Mouse (Mus musculus): ENCODE results near the gene Klre1. TPM values are rescaled to one million over a fixed set of nuclear protein-coding genes. Genes with fewer than 3 reads are reported as not detected.
A peak's percentile ranks its signal among the peaks of the same experiment; 100 is the strongest.

The Klre1 gene
- polyA plus RNA-seq, 1 experiment from 2014 or later, result not detected

DNA sequence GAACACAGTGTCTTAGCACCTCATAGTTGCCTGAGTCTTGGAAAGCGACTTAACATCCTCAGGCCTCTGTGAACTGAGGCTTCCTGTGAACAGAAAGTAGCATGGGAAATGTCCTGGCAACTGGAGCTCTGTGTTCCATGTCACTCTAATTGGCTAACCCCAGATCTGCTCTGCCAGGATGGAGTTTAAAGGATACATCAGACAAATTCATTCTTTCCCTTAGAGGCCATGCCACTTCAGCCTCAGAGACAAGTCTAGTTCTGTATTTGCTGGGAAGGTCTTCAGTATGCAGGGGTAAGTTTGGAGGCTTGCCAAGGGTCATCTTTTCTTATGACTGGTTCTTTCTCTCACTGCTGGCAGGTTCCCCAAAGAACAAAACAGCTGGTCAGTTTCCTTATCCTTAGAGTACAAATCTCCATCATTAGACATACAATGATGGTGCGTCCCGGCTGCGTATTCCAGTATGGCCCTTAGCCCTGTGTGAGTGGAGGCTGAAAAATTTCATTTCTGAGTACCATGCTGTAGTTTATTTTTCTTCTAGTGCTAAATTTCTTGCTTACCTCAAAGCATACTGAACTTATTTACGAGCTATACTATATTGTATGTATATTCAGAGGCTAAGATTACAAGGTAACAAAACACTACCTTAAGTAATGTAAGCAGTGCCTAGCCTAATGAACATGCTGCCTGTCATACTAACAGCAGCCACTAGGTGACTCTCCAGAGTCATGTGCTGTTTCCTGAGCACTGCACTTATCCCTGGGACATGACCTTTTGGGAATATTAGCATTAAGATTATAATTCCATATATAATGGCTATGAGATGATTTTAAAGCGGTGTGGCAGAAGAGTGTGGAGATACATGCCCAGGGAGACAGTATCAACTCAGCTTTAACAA lies 33.7 kb upstream of the Klre1 start:
- no peaks in the 10 kb centered on the region for H3K9me3 ChIP-seq (replicated peaks)
- H3K27ac ChIP-seq (ENCODE audit: poor library complexity, severe bottlenecking), result no peak overlapping the region
- H3K27me3 ChIP-seq (replicated peaks), result no peaks in the 10 kb centered on the region
- peak; percentile 60; the same call in 1 of the 2 replicates for ATAC-seq (ENCODE audit: insufficient number of reproducible peaks, low FRiP score)
- H3K4me2 ChIP-seq, result no peak overlapping the region
- no peak overlapping the region for H3K9ac ChIP-seq
- no peaks in the 10 kb centered on the region; the same call in 1 of the 2 replicates for H3K4me1 ChIP-seq (replicated peaks)
- no peak overlapping the region for H3K4me3 ChIP-seq
- 58% methylated on average over 6 of the region's 6 CpGs for WGBS
- H3K36me3 ChIP-seq, result peaks cover 33% of the 10 kb centered on the region

- Histone ChIP-seq H3K9ac (no peak overlapping the region), H3K9me3 (replicated peaks) (no peaks in the 10 kb centered on the region), H3K4me2 (no peak overlapping the region), H3K4me1 (replicated peaks) (no peaks in the 10 kb centered on the region; the same call in 1 of the 2 replicates), H3K27ac (ENCODE audit: poor library complexity, severe bottlenecking) (no peak overlapping the region), H3K36me3 (0 out of 2 replicates have a peak, but pooled peaks cover 4% of the 10 kb centered on the region), H3K27me3 (replicated peaks) (no peaks in the 10 kb centered on the region), H3K4me3 (no peak overlapping the region)
- WGBS, result 79% methylated on average over 2 of the region's 2 CpGs
- no peak for ATAC-seq (ENCODE audit: insufficient number of reproducible peaks, low FRiP score)
These were observed 30.4 kb upstream of the Klre1 start for GRCm38 (mm10) chr6:129547277-129547676.

DNA sequence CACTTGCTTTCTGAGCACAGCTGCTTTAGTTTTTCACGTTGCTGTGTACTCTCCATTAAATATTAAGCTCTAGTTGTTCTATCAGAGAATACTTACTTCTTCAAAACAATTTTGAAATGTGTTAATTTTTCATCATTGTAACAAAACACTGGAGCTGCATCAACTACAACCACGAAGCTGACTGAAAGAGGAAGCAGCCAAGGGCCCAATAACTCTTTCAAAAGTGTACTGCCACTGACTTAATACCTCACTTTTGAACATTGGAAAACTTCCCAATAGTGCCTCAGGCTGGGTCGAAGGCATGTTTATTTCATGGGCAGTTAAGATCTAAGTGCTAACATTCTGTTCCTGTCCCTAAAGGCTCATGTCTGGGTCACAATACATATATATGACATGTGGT lies 29.7 kb upstream of the Klre1 start:
- no peak for ATAC-seq (ENCODE audit: insufficient number of reproducible peaks, low FRiP score)
- 71% methylated on average over 3 of the region's 3 CpGs for WGBS
- H3K4me2 ChIP-seq, result no peak overlapping the region
- no peaks in the 10 kb centered on the region for H3K9me3 ChIP-seq (replicated peaks)
- H3K9ac ChIP-seq, result no peak overlapping the region
- H3K36me3 ChIP-seq, result no peaks in the 10 kb centered on the region
- no peaks in the 10 kb centered on the region for H3K27me3 ChIP-seq (replicated peaks)
- no peak overlapping the region for H3K27ac ChIP-seq (ENCODE audit: poor library complexity, severe bottlenecking)
- H3K4me3 ChIP-seq, result no peak overlapping the region
- H3K4me1 ChIP-seq (replicated peaks), result no peaks in the 10 kb centered on the region

- Histone ChIP-seq H3K27ac (ENCODE audit: poor library complexity, severe bottlenecking) (no peak overlapping the region), H3K4me2 (no peak overlapping the region), H3K4me1 (replicated peaks) (no peaks in the 10 kb centered on the region), H3K4me3 (no peak overlapping the region), H3K36me3 (no peaks in the 10 kb centered on the region), H3K9ac (no peak overlapping the region), H3K9me3 (replicated peaks) (no peaks in the 10 kb centered on the region), H3K27me3 (replicated peaks) (0 out of 2 replicates have a peak, but pooled peaks cover 3% of the 10 kb centered on the region)
- ATAC-seq (ENCODE audit: insufficient number of reproducible peaks, low FRiP score), result no peak
These were observed 20.2 kb upstream of the Klre1 start for GRCm38 (mm10) chr6:129557298-129558023.

GRCm38 (mm10) chr6:129558946-129559640 lies 18.6 kb upstream of the Klre1 start:
- Histone ChIP-seq H3K27ac (ENCODE audit: poor library complexity, severe bottlenecking) (no peak overlapping the region), H3K36me3 (no peaks in the 10 kb centered on the region), H3K9me3 (replicated peaks) (no peaks in the 10 kb centered on the region), H3K4me3 (no peak overlapping the region), H3K4me1 (replicated peaks) (no peaks in the 10 kb centered on the region), H3K4me2 (no peak overlapping the region), H3K9ac (no peak overlapping the region), H3K27me3 (replicated peaks) (0 out of 2 replicates have a peak, but pooled peaks cover 6% of the 10 kb centered on the region)
- ATAC-seq (ENCODE audit: insufficient number of reproducible peaks, low FRiP score), result peak; percentile 71
- 21% methylated on average over 12 of the region's 12 CpGs for WGBS

DNA sequence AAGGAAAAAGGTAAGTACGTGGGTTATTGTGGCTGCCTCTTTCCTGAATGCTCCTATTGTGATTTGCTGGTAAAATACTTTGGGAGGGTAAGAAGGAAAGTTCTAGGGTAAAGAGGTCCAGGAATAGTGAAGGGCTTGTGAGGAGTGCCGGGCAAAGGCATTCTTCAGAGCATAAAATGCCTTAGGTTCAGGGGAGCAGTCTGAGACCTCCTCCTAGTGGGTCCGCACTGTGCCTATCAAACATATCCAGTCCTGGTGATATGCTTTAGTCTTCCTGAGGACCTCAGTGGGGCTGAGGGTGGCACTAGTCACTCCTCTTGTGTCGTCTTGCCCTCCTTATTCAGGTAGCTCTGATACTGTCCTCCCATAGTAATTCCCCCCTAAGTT lies 18.1 kb upstream of the Klre1 start:
- WGBS, result 47% methylated on average over 4 of the region's 4 CpGs
- no peaks in the 10 kb centered on the region for H3K9me3 ChIP-seq (replicated peaks)

GRCm38 (mm10) chr6:129565257-129565656 lies 12.4 kb upstream of the Klre1 start:
- 72% methylated on average over 2 of the region's 2 CpGs for WGBS
- Histone ChIP-seq H3K27me3 (replicated peaks) (0 out of 2 replicates have a peak, but pooled peaks cover 6% of the 10 kb centered on the region), H3K4me2 (no peak overlapping the region), H3K4me1 (replicated peaks) (no peaks in the 10 kb centered on the region), H3K27ac (ENCODE audit: poor library complexity, severe bottlenecking) (no peak overlapping the region), H3K4me3 (no peak overlapping the region), H3K9ac (no peak overlapping the region), H3K36me3 (no peaks in the 10 kb centered on the region), H3K9me3 (replicated peaks) (no peaks in the 10 kb centered on the region)
- no peak for ATAC-seq (ENCODE audit: insufficient number of reproducible peaks, low FRiP score)

More for the DNA sequence above, 18.1 kb upstream of the Klre1 start:
- H3K27ac ChIP-seq (ENCODE audit: poor library complexity, severe bottlenecking), result no peak overlapping the region
- no peak overlapping the region for H3K4me3 ChIP-seq
- no peak overlapping the region for H3K9ac ChIP-seq
- 0 out of 2 replicates have a peak, but pooled peaks cover 6% of the 10 kb centered on the region for H3K27me3 ChIP-seq (replicated peaks)
- no peaks in the 10 kb centered on the region for H3K36me3 ChIP-seq
- ATAC-seq (ENCODE audit: insufficient number of reproducible peaks, low FRiP score), result no peak
- H3K4me1 ChIP-seq (replicated peaks), result no peaks in the 10 kb centered on the region
- no peak overlapping the region for H3K4me2 ChIP-seq

DNA sequence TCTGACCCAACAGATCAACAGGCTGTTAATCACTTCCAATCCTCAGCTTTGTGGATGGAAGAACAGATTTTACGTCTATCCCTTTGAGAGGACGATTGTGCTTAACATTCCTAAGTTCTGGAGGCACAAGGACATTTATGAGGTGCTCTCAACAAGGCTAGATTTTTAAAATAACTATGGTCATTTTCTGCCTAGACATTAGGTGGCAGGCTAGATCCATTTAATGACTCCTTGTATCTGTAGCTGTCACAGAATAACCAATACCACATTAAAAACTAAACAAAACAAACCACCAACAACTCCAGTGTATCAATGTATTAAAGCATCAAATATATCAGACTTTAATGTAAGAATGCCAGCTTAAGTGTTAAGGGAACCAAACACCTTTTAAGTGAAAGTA lies 2.4 kb upstream of the Klre1 start:
- no peak overlapping the region for H3K4me2 ChIP-seq
- H3K9me3 ChIP-seq (replicated peaks), result no peaks in the 10 kb centered on the region
- no peaks in the 10 kb centered on the region for H3K27me3 ChIP-seq (replicated peaks)
- H3K4me3 ChIP-seq, result no peak overlapping the region
- 18% methylated on average over 2 of the region's 2 CpGs for WGBS
- H3K9ac ChIP-seq, result no peak overlapping the region
- ATAC-seq (ENCODE audit: insufficient number of reproducible peaks, low FRiP score), result no peak
- no peaks in the 10 kb centered on the region for H3K4me1 ChIP-seq (replicated peaks)
- no peak overlapping the region for H3K27ac ChIP-seq (ENCODE audit: poor library complexity, severe bottlenecking)
- no peaks in the 10 kb centered on the region for H3K36me3 ChIP-seq

GRCm38 (mm10) chr6:129581274-129581673 lies 3.6 kb downstream of the Klre1 start:
- H3K4me3 ChIP-seq, result no peak overlapping the region
- no peaks in the 10 kb centered on the region for H3K4me1 ChIP-seq (replicated peaks)
- H3K9ac ChIP-seq, result no peak overlapping the region
- no peak for ATAC-seq (ENCODE audit: insufficient number of reproducible peaks, low FRiP score)
- no peaks in the 10 kb centered on the region for H3K27me3 ChIP-seq (replicated peaks)
- H3K4me2 ChIP-seq, result no peak overlapping the region
- no peaks in the 10 kb centered on the region for H3K9me3 ChIP-seq (replicated peaks)
- H3K36me3 ChIP-seq, result no peaks in the 10 kb centered on the region
- 59% methylated on average over 4 of the region's 4 CpGs for WGBS
- no peak overlapping the region for H3K27ac ChIP-seq (ENCODE audit: poor library complexity, severe bottlenecking)

GRCm38 (mm10) chr6:129581896-129582295 lies 4.2 kb downstream of the Klre1 start:
- no peaks in the 10 kb centered on the region for H3K27me3 ChIP-seq (replicated peaks)
- no peak overlapping the region for H3K9ac ChIP-seq
- no peak overlapping the region for H3K4me3 ChIP-seq
- WGBS, result 49% methylated on average over 4 of the region's 4 CpGs
- H3K9me3 ChIP-seq (replicated peaks), result no peaks in the 10 kb centered on the region
- H3K36me3 ChIP-seq, result no peaks in the 10 kb centered on the region
- H3K27ac ChIP-seq (ENCODE audit: poor library complexity, severe bottlenecking), result no peak overlapping the region
- ATAC-seq (ENCODE audit: insufficient number of reproducible peaks, low FRiP score), result no peak
- H3K4me1 ChIP-seq (replicated peaks), result no peaks in the 10 kb centered on the region
- H3K4me2 ChIP-seq, result no peak overlapping the region

- 66% methylated on average over 3 of the region's 3 CpGs for WGBS
- ATAC-seq (ENCODE audit: insufficient number of reproducible peaks, low FRiP score), result no peak
- H3K4me1 ChIP-seq (replicated peaks), result no peaks in the 10 kb centered on the region
These were observed 5.3 kb downstream of the Klre1 start for GRCm38 (mm10) chr6:129583014-129583413.

More at GRCm38 (mm10) chr6:129583014-129583413, 5.3 kb downstream of the Klre1 start:
- no peaks in the 10 kb centered on the region for H3K27me3 ChIP-seq (replicated peaks)
- H3K27ac ChIP-seq (ENCODE audit: poor library complexity, severe bottlenecking), result no peak overlapping the region
- no peak overlapping the region for H3K4me3 ChIP-seq
- no peak overlapping the region for H3K9ac ChIP-seq
- no peak overlapping the region for H3K4me2 ChIP-seq
- H3K36me3 ChIP-seq, result no peaks in the 10 kb centered on the region
- no peaks in the 10 kb centered on the region for H3K9me3 ChIP-seq (replicated peaks)
